Mouse (Mus musculus) leukemia stem cell, adult 10-12 weeks (primary cell): ENCODE measurements around the gene Gm20821. TPM values are rescaled to one million over a fixed set of nuclear protein-coding genes. Genes with fewer than 3 reads are reported as not detected.

Experiments
- polyA plus RNA-seq: library from polyadenylated mRNA; stranded (reverse); fragments of >175 nt; gene quantifications from 2 replicates; pipeline ENCODE4 v1.2.3, GENCODE M21; 2012; ENCODE audit warnings: low replicate concordance

Gm20821 gene
- polyA plus RNA-seq = not detected in 2 replicates

GRCm38 (mm10) chrY:9781504-9781903 lies at the start of gene Gm20821:
TSS of gene Gm20821 (plus strand) at chrY:9781804.

